ENCODE assay signal across 11 mouse cellular contexts in genomic region chr7:45058607-45059571, GRCm38 (mm10). TPM values are rescaled to one million over a fixed set of nuclear protein-coding genes. Genes with fewer than 3 reads are reported as not detected.
DNase-seq lines count a peak whose midpoint lies in the region; ATAC-seq lines count a peak whose summit lies in the region.
"Had no signal": no experiment of that assay in that cellular context is flagged by ENCODE, and none has a peak within 500 bp of the region (broad histone marks: within the 10 kb centered on the region; RNA-seq: fewer than 3 reads in every experiment).

No protein-coding gene starts in this region.

- WGBS in forebrain, embryonic 11.5 days: 75% methylated on average over 10 of the region's 10 CpGs
- 75% methylated on average over 10 of the region's 10 CpGs for WGBS in hindbrain, embryonic 16.5 days

- H3K27me3 ChIP-seq in forebrain, embryonic 11.5 days (ENCODE audit: control insufficient read depth, insufficient read depth, low read length): no peaks in the 10 kb centered on the region
- no peaks in the 10 kb centered on the region for H3K27me3 ChIP-seq in hindbrain, embryonic 16.5 days (replicated peaks; ENCODE audit: control insufficient read depth, insufficient read depth, low read length)
- H3K27me3 ChIP-seq: heart, embryonic 15.5 days; limb, embryonic 15.5 days had no signal

- DNase-seq in right cerebral cortex, postnatal 10 days (ENCODE audit: low spot score in 2 of 2): peak; percentile 56 to 68
- DNase-seq in right cerebral cortex, postnatal 4 days: no peak
- DNase-seq in forebrain, embryonic 11.5 days (ENCODE audit: low spot score): no peak
- peak; percentile 33 for DNase-seq in retina, embryonic 14.5 days (ENCODE audit: low spot score)
- DNase-seq in heart, postnatal 10 days: no peak
- DNase-seq in frontal cortex, adult 2 months (ENCODE audit: extremely low spot score in 1 of 2, low spot score in 1 of 2): no peak

- H3K27ac ChIP-seq in forebrain, embryonic 11.5 days (ENCODE audit: low read depth, low read length): peak overlapping the region; percentile 37; the same call in 1 of the 2 replicates
- H3K27ac ChIP-seq in hindbrain, embryonic 16.5 days (ENCODE audit: low read depth, low read length): peak overlapping the region; percentile 71
- H3K27ac ChIP-seq: heart, embryonic 15.5 days; limb, embryonic 15.5 days had no signal

- no peaks in the 10 kb centered on the region for H3K9me3 ChIP-seq in forebrain, embryonic 11.5 days (ENCODE audit: control insufficient read depth, low read length)
- H3K9me3 ChIP-seq in hindbrain, embryonic 16.5 days (ENCODE audit: control insufficient read depth, low read length): no peaks in the 10 kb centered on the region
- H3K9me3 ChIP-seq: G1E; heart, embryonic 15.5 days; limb, embryonic 15.5 days had no signal

- no peak overlapping the region for H3K4me3 ChIP-seq in forebrain, embryonic 11.5 days (ENCODE audit: low read depth, low read length)
- H3K4me3 ChIP-seq in hindbrain, embryonic 16.5 days (ENCODE audit: low read length): no peak overlapping the region
- H3K4me3 ChIP-seq: erythroblast, embryonic 14.5 days; heart, embryonic 15.5 days; limb, embryonic 15.5 days had no signal

- H3K36me3 ChIP-seq in forebrain, embryonic 11.5 days (ENCODE audit: control insufficient read depth, insufficient read depth, low read length): no peaks in the 10 kb centered on the region
- H3K36me3 ChIP-seq in hindbrain, embryonic 16.5 days (ENCODE audit: control insufficient read depth, insufficient read depth, low read length): no peaks in the 10 kb centered on the region

- intact Hi-C loops in heart, postnatal 10 days (cut with DNase I): no loop called here

- no peak for ATAC-seq in forebrain, embryonic 11.5 days (replicated peaks; ENCODE audit: low FRiP score)
- ATAC-seq in hindbrain, embryonic 16.5 days: peak; percentile 19

- H3K4me2 ChIP-seq in forebrain, embryonic 11.5 days (ENCODE audit: low read depth, low read length, severe bottlenecking): 0 out of 2 replicates have a peak overlapping the region, but pooled peaks have one; percentile 11
- H3K4me2 ChIP-seq in hindbrain, embryonic 16.5 days (ENCODE audit: low read length): no peak overlapping the region
- H3K4me2 ChIP-seq: heart, embryonic 15.5 days; limb, embryonic 15.5 days had no signal

- peaks cover 15% of the 10 kb centered on the region for H3K4me1 ChIP-seq in forebrain, embryonic 11.5 days (replicated peaks; ENCODE audit: control insufficient read depth, insufficient read depth, low read length)
- peaks cover 16% of the 10 kb centered on the region for H3K4me1 ChIP-seq in hindbrain, embryonic 16.5 days (ENCODE audit: control insufficient read depth, insufficient read depth, low read depth, low read length)

- no peak overlapping the region for H3K9ac ChIP-seq in forebrain, embryonic 11.5 days (ENCODE audit: low read length)
- H3K9ac ChIP-seq in hindbrain, embryonic 16.5 days (ENCODE audit: low read depth, low read length): peak overlapping the region; percentile 46; the same call in 1 of the 2 replicates
- H3K9ac ChIP-seq: heart, embryonic 15.5 days; limb, embryonic 15.5 days had no signal

RNA-seq across cellular contexts. Expression of gene Nosip, which starts 3.3 kb away (rescaled TPM):
- polyA plus RNA-seq in forebrain, embryonic 11.5 days (2014; fragmentation: Nextera tagmentation; extraction: Ambion mirVana): 52.6 and 64.0 TPM in 2 replicates
- polyA plus RNA-seq in hindbrain, embryonic 16.5 days (2015; fragmentation: Nextera tagmentation; extraction: Ambion mirVana): 68.8 and 69.0 TPM in 2 replicates
- 10 to 100 TPM; 33.9 to 35.9 TPM for total RNA-seq in heart, postnatal 10 days (2021)
- polyA plus RNA-seq in frontal cortex, adult 2 months (2012; rRNA removed): 81.7 and 86.5 TPM in 2 replicates

RNA-seq across cellular contexts. Expression of gene Prrg2, which starts 3.6 kb away (rescaled TPM):
- polyA plus RNA-seq in forebrain, embryonic 11.5 days (2014; fragmentation: Nextera tagmentation; extraction: Ambion mirVana): 14.2 and 18.4 TPM in 2 replicates
- 15.7 and 16.7 TPM in 2 replicates for polyA plus RNA-seq in hindbrain, embryonic 16.5 days (2015; fragmentation: Nextera tagmentation; extraction: Ambion mirVana)
- 10 to 100 TPM; 10.9 to 11.3 TPM for total RNA-seq in heart, postnatal 10 days (2021)
- 15.5 and 15.6 TPM in 2 replicates for polyA plus RNA-seq in frontal cortex, adult 2 months (2012; rRNA removed)

RNA-seq across cellular contexts. Expression of gene Prr12, which starts 6.2 kb away (rescaled TPM):
- polyA plus RNA-seq in forebrain, embryonic 11.5 days (2014; fragmentation: Nextera tagmentation; extraction: Ambion mirVana): 16.1 and 19.2 TPM in 2 replicates
- polyA plus RNA-seq in hindbrain, embryonic 16.5 days (2015; fragmentation: Nextera tagmentation; extraction: Ambion mirVana): 12.8 and 13.4 TPM in 2 replicates
- 10 to 100 TPM; 28.8 to 35.7 TPM for total RNA-seq in heart, postnatal 10 days (2021)
- polyA plus RNA-seq in frontal cortex, adult 2 months (2012; rRNA removed): 20.5 and 22.4 TPM in 2 replicates

RNA-seq across cellular contexts. Expression of gene Rcn3, which starts 33.1 kb away (rescaled TPM):
- polyA plus RNA-seq in forebrain, embryonic 11.5 days (2014; fragmentation: Nextera tagmentation; extraction: Ambion mirVana): 110 and 118 TPM in 2 replicates
- polyA plus RNA-seq in hindbrain, embryonic 16.5 days (2015; fragmentation: Nextera tagmentation; extraction: Ambion mirVana): 63.3 and 77.3 TPM in 2 replicates
- total RNA-seq in heart, postnatal 10 days (2021): 10 to 100 TPM; 76.5 to 83.4 TPM
- 13.4 and 16.9 TPM in 2 replicates for polyA plus RNA-seq in frontal cortex, adult 2 months (2012; rRNA removed)
- total RNA-seq: G1E had no signal

RNA-seq across cellular contexts. Expression of gene Rras, which starts 41.1 kb away (rescaled TPM):
- polyA plus RNA-seq in forebrain, embryonic 11.5 days (2014; fragmentation: Nextera tagmentation; extraction: Ambion mirVana): 15.5 and 16.6 TPM in 2 replicates
- 13.1 and 16.7 TPM in 2 replicates for polyA plus RNA-seq in hindbrain, embryonic 16.5 days (2015; fragmentation: Nextera tagmentation; extraction: Ambion mirVana)
- 10 to 100 TPM; 71.6 to 75.7 TPM for total RNA-seq in heart, postnatal 10 days (2021)
- polyA plus RNA-seq in frontal cortex, adult 2 months (2012; rRNA removed): 27.6 and 32.5 TPM in 2 replicates

Comparison
In these comparisons a context has a peak if more than half of its experiments do, and no peak if none do; other contexts are left out.
1. DNase-seq: peak in right cerebral cortex, postnatal 10 days (2 of 2) and retina, embryonic 14.5 days (single experiment); none in right cerebral cortex, postnatal 4 days (single experiment), forebrain, embryonic 11.5 days (single experiment), heart, postnatal 10 days (0 of 2) and frontal cortex, adult 2 months (0 of 2).